Mouse (Mus musculus): ENCODE data around the gene Fam216b. TPM values are rescaled to one million over a fixed set of nuclear protein-coding genes. Genes with fewer than 3 reads are reported as not detected.

The Fam216b gene
- polyA plus RNA-seq, 1 experiment from 2014 or later, result not detected

DNA sequence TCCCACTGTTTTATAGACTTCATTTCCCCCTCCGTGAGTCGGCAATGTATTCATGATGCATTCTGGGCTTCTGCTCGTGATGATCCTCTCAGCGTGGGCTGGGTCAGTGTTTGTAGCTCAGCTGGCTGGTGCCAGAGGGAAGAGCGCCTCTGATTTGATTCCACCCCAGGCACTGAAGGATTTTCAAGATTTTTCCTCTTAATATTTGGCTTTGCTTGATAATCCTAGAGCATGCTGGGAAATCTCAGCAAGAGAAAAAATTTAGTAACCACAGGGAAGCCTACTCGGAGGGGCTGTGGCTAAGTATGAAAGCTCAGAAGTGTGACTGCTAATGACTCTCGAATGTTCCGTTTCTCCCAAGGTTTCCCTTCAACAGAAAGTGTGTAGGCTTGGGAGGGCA, 49.9 kb downstream of the Fam216b start:
- no peak overlapping the region for H3K4me2 ChIP-seq (replicated peaks)
- no peaks in the 10 kb centered on the region for H3K9me3 ChIP-seq
- no peaks in the 10 kb centered on the region for H3K36me3 ChIP-seq
- no peak overlapping the region for H3K9ac ChIP-seq
- no peaks in the 10 kb centered on the region for H3K4me1 ChIP-seq
- 64% methylated on average over 8 of the region's 8 CpGs for WGBS
- H3K27me3 ChIP-seq (replicated peaks), result no peaks in the 10 kb centered on the region
- H3K27ac ChIP-seq, result no peak overlapping the region
- no peak overlapping the region for H3K4me3 ChIP-seq
- no peak for ATAC-seq (ENCODE audit: low FRiP score, low read depth)

Other genes starting within 250 kb of the Fam216b start
- 76.4 and 79.4 TPM in 2 replicates for gene Dnajc15, start 213.9 kb downstream of the Fam216b start, polyA plus RNA-seq (2016; fragmentation: Nextera tagmentation; extraction: Ambion mirVana)
- 0.22 and 0.28 TPM in 2 replicates for gene Epsti1, start 184.8 kb downstream of the Fam216b start, polyA plus RNA-seq (2016; fragmentation: Nextera tagmentation; extraction: Ambion mirVana)
- not detected in 2 replicates for gene Tnfsf11, start 219.0 kb upstream of the Fam216b start, polyA plus RNA-seq (2016; fragmentation: Nextera tagmentation; extraction: Ambion mirVana)